Mouse (Mus musculus) cerebellum, postnatal 36 days (tissue): ENCODE measurements at regions not wholly inside any gene's neighbourhood (a gene's known extent, or its start where the extent isn't known, plus 50 kb on each side); places are given as distances from the start of the nearest gene placed in this dataset.

ENCODE experiments used
- DNase-seq, 2 experiments: peaks; one replicate each; pipeline ENCODE4 v3.0.0; 2021 to 2022; ENCODE audit warnings: mixed read lengths in 2 of 2

DNA sequence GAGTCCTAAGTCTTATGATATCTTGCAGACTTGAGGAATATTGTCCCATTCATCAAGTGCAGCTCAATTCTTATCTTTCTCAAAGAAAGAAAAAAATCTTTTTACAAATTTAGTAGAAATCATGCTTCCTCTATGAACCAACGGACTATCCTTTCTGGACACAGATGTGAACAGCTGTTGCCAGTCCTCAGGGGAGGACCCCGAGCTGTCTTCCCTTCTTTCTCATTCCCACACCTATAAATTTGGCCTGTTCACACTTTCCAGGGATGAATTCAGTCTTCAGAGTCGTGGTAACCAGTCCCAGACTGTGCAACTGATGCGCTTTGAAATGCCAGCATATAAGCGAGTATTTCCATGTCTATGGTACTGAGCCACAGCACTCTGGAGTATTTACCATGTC lies 214.2 kb upstream of the Pde3a start:
- no peak for DNase-seq

DNA sequence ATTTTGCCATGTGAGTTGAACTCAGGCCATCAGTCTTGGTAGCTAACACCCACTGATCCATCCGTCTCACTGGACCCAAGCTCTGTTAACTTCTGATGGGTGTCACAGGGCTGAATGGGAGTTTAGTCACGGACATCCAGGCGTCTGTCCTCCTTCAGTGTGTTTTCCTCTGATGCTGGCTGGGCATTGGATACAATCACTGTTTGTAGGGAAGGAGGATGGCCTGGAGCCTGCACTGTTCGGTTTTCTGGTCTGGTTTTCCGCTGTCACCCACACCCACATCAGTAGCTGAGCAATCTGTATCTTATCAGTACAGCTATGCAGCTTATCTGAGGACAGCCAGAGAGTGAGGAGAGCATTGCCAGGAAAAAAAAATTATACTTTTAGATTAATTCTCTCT lies 207.7 kb upstream of the Pde3a start:
- no peak for DNase-seq

GRCm38 (mm10) chr6:141041781-141042625 lies 207.1 kb upstream of the Pde3a start:
- DNase-seq, result peak in 1 of 2 experiments; percentile 6

DNA sequence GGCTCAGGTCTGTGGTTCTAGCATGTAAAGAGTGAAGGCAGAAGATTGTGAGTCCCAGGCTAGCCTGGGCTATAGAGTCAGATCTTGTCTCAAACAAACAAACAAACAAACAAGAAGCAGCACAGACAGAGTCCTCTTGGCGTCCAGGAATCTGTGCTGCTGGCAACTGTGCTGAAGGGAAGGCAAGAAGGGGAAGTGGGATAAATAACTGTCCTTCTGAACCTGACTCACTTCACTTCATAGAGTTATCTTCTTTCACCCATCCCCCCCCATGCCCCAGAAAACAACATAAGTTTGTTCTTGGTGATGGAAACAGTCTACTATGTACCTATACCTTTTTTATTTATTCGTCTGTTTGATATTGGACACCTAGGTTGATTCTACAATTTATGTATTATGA lies 200.8 kb upstream of the Pde3a start:
- DNase-seq, result no peak

GRCm38 (mm10) chr6:141050038-141050684 lies 198.9 kb upstream of the Pde3a start:
- no peak for DNase-seq

GRCm38 (mm10) chr6:141054026-141054425 lies 195.0 kb upstream of the Pde3a start:
- no peak for DNase-seq

GRCm38 (mm10) chr6:141059250-141059916 lies 189.7 kb upstream of the Pde3a start:
- no peak for DNase-seq

GRCm38 (mm10) chr6:141065724-141066123 lies 183.3 kb upstream of the Pde3a start:
- no peak for DNase-seq

DNA sequence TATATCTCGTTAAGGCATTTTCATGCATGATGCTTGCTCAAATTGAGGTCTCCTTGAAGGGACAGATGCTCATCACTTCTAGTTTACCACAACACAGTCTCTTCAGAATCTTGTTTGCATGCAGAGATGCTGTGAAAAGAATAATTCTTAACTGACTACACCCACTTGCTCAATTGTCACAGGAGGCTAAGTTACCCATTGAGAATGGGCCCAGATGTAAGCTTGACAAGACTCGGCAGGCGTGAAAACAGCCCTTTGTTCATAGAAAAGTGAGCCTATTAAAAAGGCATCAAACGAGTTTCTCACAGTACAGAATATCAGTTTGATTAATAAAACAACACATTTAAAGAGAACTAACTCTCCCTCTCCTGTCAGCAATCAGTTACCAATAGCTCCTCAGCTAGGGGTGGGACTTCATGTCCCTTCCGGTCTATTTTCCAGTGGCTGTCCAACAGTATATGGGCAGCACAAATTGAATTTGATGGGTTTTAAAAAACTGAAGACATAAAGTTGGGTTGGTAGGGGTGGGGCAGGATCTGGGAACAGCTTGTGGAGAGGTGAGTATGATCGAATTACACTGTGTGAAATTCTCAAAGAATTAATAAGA lies 180.1 kb upstream of the Pde3a start:
- no peak for DNase-seq

DNA sequence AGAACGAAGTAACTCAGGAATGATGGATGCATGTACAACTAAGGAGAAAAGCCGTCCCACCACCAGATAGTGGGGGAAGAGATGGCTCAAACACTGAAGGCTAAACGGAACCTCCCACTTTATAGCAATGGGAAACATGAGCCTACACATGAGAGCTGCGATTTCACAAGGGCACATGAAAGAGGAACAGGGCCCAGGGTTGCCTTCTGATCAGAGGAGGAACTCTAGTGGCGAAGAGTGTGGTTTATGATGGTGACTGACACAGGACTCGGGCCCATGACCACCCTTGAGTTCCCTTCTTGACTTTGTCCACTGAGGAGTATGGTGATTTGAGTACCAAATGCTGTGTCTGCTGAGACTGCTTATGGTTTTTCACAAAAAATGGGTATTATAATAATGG lies 179.2 kb upstream of the Pde3a start:
- no peak for DNase-seq

- DNase-seq, result no peak
These were observed 177.6 kb upstream of the Pde3a start for GRCm38 (mm10) chr6:141071507-141071906.

- DNase-seq, result no peak
These were observed 157.8 kb upstream of the Pde3a start for GRCm38 (mm10) chr6:141091076-141091780.

GRCm38 (mm10) chr6:141091781-141092140 lies 157.3 kb upstream of the Pde3a start:
- no peak for DNase-seq

DNA sequence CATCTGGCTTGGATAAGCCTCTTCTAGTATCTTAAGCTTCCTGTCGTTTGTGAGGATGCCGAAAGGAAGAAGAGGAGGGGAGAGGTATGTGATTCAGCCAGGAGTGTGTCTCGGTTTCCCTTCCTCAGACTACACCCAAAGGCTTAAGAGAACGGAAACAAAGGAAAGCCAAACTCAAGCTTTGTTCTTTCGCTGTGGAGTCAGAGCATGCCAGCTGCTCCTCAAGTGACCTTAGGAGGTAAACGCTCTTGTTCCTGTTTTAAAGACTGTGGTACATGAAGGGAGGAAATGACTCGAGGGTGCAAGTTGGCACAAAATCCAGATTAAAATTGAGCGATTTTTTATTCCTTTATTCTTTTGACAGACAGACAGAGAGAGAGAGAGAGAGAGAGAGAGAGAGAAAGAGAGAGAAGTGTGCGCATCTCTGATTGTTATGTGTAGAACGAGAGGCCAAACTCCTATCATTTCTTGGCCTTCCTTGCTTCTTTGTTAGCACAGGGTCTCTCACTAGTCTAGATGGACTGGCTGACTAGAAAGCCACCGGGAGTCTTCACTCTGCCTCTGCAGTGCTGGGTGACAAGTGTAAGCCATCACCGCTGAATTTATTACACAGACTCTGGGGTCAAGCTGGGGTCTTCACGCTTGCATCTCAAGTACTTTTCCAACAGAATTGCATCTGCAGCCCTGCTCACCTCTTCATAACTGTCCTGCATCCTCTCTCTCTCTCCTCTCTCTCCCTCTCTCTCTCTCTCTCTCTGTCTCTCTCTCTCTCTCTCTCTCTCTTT lies 151.5 kb upstream of the Pde3a start:
- no peak for DNase-seq

- DNase-seq, result no peak
These were observed 130.8 kb upstream of the Pde3a start for GRCm38 (mm10) chr6:141118287-141118686.

DNA sequence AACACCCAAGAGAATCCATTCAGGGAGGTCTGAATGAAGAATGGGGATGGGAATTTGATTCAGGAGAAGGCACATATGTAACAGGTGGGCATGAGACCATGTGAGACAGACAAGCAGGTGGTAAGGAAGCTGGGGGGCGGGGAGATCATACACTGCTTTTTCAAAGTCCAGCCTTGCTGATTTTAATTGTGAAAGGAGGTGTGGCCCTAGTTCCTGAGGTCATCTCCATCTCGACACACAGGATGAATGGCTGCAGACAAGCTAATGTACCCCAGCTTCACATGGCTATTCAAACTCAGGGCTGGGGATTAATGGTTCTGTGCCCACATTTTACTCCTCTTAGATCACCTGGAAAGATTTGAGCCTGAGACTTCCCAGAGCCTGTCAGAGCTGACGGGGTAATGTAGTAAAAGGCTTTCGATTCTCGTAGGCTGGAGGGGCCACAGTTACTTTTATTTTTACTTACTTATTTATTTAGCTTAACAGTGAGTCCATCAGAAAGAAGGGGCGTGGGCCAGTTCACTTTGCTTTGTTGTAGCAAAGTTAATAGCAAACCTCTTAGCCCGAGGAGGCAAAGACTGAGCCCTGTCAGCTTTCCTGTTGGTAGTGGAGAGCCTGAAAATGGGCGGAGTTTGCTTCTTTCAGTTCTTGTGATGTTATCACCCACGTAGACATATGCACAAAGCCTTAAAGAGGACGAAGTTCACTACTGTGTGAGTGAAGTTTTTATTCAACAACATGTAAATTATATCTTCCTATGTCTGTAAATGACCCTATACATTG lies 122.3 kb upstream of the Pde3a start:
- no peak for DNase-seq

- DNase-seq, result no peak
These were observed 119.5 kb upstream of the Pde3a start for GRCm38 (mm10) chr6:141129596-141129995.

GRCm38 (mm10) chr6:141134176-141134575 lies 114.9 kb upstream of the Pde3a start:
- DNase-seq, result no peak

DNA sequence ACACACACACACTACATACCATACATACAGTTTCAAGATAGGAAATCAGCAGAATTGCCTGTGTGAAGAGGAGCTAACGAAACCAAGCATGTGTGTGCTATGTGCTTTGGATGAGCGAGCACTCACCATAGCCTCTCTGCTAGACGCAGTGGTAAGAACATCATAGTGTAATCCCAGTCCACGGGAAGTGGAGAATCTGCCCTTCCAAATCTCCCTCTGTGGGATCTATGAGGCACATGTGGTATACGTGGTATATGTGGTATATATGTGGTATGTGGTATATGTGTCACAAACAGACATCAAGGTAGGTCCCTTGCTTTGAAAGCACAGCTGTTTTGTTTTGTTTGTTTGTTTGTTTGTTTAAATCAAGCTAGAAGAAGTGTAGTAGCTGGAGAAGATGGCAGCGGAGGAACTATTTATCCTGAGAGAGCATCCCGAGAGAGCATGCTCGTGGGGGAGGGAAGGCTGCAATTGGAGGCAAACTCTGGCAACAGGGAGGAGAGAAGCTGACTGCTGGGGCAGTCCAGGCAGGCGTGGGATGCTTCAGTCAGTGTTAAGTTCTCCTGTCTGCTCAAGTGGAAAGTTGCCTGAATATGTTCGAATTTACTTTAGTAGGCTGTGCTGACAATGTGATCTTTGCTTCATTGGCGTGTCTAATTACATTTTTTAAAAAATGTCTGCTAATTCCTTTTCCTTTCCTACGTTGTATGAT lies 112.2 kb upstream of the Pde3a start:
- DNase-seq, result no peak

GRCm38 (mm10) chr6:141141016-141141415 lies 108.1 kb upstream of the Pde3a start:
- no peak for DNase-seq
